Mouse (Mus musculus): ENCODE results near the gene St7. TPM values are rescaled to one million over a fixed set of nuclear protein-coding genes. Genes with fewer than 3 reads are reported as not detected.

The St7 gene
- polyA plus RNA-seq, 1 experiment from 2014 or later = 22.4 TPM

GRCm38 (mm10) chr6:17784523-17784922 is 91.8 kb downstream of the St7 start:
- H3K27me3 ChIP-seq (ENCODE audit: control insufficient read depth, insufficient read depth, low read length) = no peaks in the 10 kb centered on the region
- H3K9ac ChIP-seq (ENCODE audit: low read depth, low read length) = no peak overlapping the region
- WGBS = 86% methylated on average over 5 of the region's 5 CpGs
- no peak overlapping the region for H3K4me2 ChIP-seq (replicated peaks; ENCODE audit: low read depth, low read length)
- no peaks in the 10 kb centered on the region for H3K36me3 ChIP-seq (ENCODE audit: control insufficient read depth, insufficient read depth, low read length)
- no peak overlapping the region for H3K27ac ChIP-seq (ENCODE audit: low read depth, low read length)
- no peak for ATAC-seq (ENCODE audit: low FRiP score, low TSS enrichment)
- no peaks in the 10 kb centered on the region for H3K9me3 ChIP-seq (ENCODE audit: control insufficient read depth, low read length)
- no peaks in the 10 kb centered on the region for H3K4me1 ChIP-seq (ENCODE audit: control insufficient read depth, insufficient read depth, low read length)
- H3K4me3 ChIP-seq (ENCODE audit: low read length) = no peak overlapping the region

GRCm38 (mm10) chr6:17785248-17785647 is 92.5 kb downstream of the St7 start:
- no peaks in the 10 kb centered on the region for H3K27me3 ChIP-seq (ENCODE audit: control insufficient read depth, insufficient read depth, low read length)
- no peak overlapping the region for H3K4me3 ChIP-seq (ENCODE audit: low read length)
- H3K27ac ChIP-seq (ENCODE audit: low read depth, low read length) = no peak overlapping the region
- no peak for ATAC-seq (ENCODE audit: low FRiP score, low TSS enrichment)
- H3K36me3 ChIP-seq (ENCODE audit: control insufficient read depth, insufficient read depth, low read length) = no peaks in the 10 kb centered on the region
- no peaks in the 10 kb centered on the region for H3K9me3 ChIP-seq (ENCODE audit: control insufficient read depth, low read length)
- no peaks in the 10 kb centered on the region for H3K4me1 ChIP-seq (ENCODE audit: control insufficient read depth, insufficient read depth, low read length)
- H3K4me2 ChIP-seq (replicated peaks; ENCODE audit: low read depth, low read length) = no peak overlapping the region
- H3K9ac ChIP-seq (ENCODE audit: low read depth, low read length) = no peak overlapping the region
- WGBS = 70% methylated on average over 2 of the region's 2 CpGs

GRCm38 (mm10) chr6:17787810-17788209 is 95.1 kb downstream of the St7 start:
- Histone ChIP-seq H3K4me3 (ENCODE audit: low read length) (no peak overlapping the region), H3K9me3 (ENCODE audit: control insufficient read depth, low read length) (no peaks in the 10 kb centered on the region), H3K36me3 (ENCODE audit: control insufficient read depth, insufficient read depth, low read length) (no peaks in the 10 kb centered on the region), H3K27me3 (ENCODE audit: control insufficient read depth, insufficient read depth, low read length) (no peaks in the 10 kb centered on the region), H3K4me1 (ENCODE audit: control insufficient read depth, insufficient read depth, low read length) (no peaks in the 10 kb centered on the region), H3K9ac (ENCODE audit: low read depth, low read length) (no peak overlapping the region), H3K4me2 (replicated peaks; ENCODE audit: low read depth, low read length) (no peak overlapping the region), H3K27ac (ENCODE audit: low read depth, low read length) (no peak overlapping the region)
- ATAC-seq (ENCODE audit: low FRiP score, low TSS enrichment) = no peak
- 95% methylated on average over 1 of the region's 1 CpGs for WGBS

GRCm38 (mm10) chr6:17790251-17790650 is 97.5 kb downstream of the St7 start:
- ATAC-seq (ENCODE audit: low FRiP score, low TSS enrichment) = no peak
- Histone ChIP-seq H3K4me3 (ENCODE audit: low read length) (no peak overlapping the region), H3K27ac (ENCODE audit: low read depth, low read length) (no peak overlapping the region), H3K36me3 (ENCODE audit: control insufficient read depth, insufficient read depth, low read length) (no peaks in the 10 kb centered on the region), H3K4me2 (replicated peaks; ENCODE audit: low read depth, low read length) (no peak overlapping the region), H3K4me1 (ENCODE audit: control insufficient read depth, insufficient read depth, low read length) (no peaks in the 10 kb centered on the region), H3K9me3 (ENCODE audit: control insufficient read depth, low read length) (no peaks in the 10 kb centered on the region), H3K9ac (ENCODE audit: low read depth, low read length) (no peak overlapping the region), H3K27me3 (ENCODE audit: control insufficient read depth, insufficient read depth, low read length) (no peaks in the 10 kb centered on the region)
- 78% methylated on average over 1 of the region's 1 CpGs for WGBS

GRCm38 (mm10) chr6:17793471-17793870 is 100.7 kb downstream of the St7 start:
- Histone ChIP-seq H3K27me3 (ENCODE audit: control insufficient read depth, insufficient read depth, low read length) (no peaks in the 10 kb centered on the region), H3K36me3 (ENCODE audit: control insufficient read depth, insufficient read depth, low read length) (no peaks in the 10 kb centered on the region), H3K9me3 (ENCODE audit: control insufficient read depth, low read length) (no peaks in the 10 kb centered on the region), H3K27ac (ENCODE audit: low read depth, low read length) (no peak overlapping the region), H3K9ac (ENCODE audit: low read depth, low read length) (no peak overlapping the region), H3K4me1 (ENCODE audit: control insufficient read depth, insufficient read depth, low read length) (no peaks in the 10 kb centered on the region), H3K4me3 (ENCODE audit: low read length) (no peak overlapping the region), H3K4me2 (replicated peaks; ENCODE audit: low read depth, low read length) (no peak overlapping the region)
- 88% methylated on average over 3 of the region's 3 CpGs for WGBS
- ATAC-seq (ENCODE audit: low FRiP score, low TSS enrichment) = no peak

- Histone ChIP-seq H3K9ac (ENCODE audit: low read depth, low read length) (no peak overlapping the region), H3K27ac (ENCODE audit: low read depth, low read length) (no peak overlapping the region), H3K4me2 (replicated peaks; ENCODE audit: low read depth, low read length) (no peak overlapping the region), H3K4me3 (ENCODE audit: low read length) (no peak overlapping the region), H3K27me3 (ENCODE audit: control insufficient read depth, insufficient read depth, low read length) (no peaks in the 10 kb centered on the region), H3K36me3 (ENCODE audit: control insufficient read depth, insufficient read depth, low read length) (no peaks in the 10 kb centered on the region), H3K4me1 (ENCODE audit: control insufficient read depth, insufficient read depth, low read length) (no peaks in the 10 kb centered on the region), H3K9me3 (ENCODE audit: control insufficient read depth, low read length) (no peaks in the 10 kb centered on the region)
- WGBS = 92% methylated on average over 5 of the region's 5 CpGs
- ATAC-seq (ENCODE audit: low FRiP score, low TSS enrichment) = no peak
Observed at GRCm38 (mm10) chr6:17797271-17797713, 104.6 kb downstream of the St7 start.

GRCm38 (mm10) chr6:17800694-17801093 is 108.0 kb downstream of the St7 start:
- Histone ChIP-seq H3K27ac (ENCODE audit: low read depth, low read length) (no peak overlapping the region), H3K36me3 (ENCODE audit: control insufficient read depth, insufficient read depth, low read length) (no peaks in the 10 kb centered on the region), H3K4me3 (ENCODE audit: low read length) (no peak overlapping the region), H3K9ac (ENCODE audit: low read depth, low read length) (no peak overlapping the region), H3K9me3 (ENCODE audit: control insufficient read depth, low read length) (no peaks in the 10 kb centered on the region), H3K4me1 (ENCODE audit: control insufficient read depth, insufficient read depth, low read length) (no peaks in the 10 kb centered on the region), H3K4me2 (replicated peaks; ENCODE audit: low read depth, low read length) (no peak overlapping the region), H3K27me3 (ENCODE audit: control insufficient read depth, insufficient read depth, low read length) (no peaks in the 10 kb centered on the region)
- 75% methylated on average over 5 of the region's 5 CpGs for WGBS
- ATAC-seq (ENCODE audit: low FRiP score, low TSS enrichment) = no peak

- no peak for ATAC-seq (ENCODE audit: low FRiP score, low TSS enrichment)
- Histone ChIP-seq H3K9ac (ENCODE audit: low read depth, low read length) (no peak overlapping the region), H3K9me3 (ENCODE audit: control insufficient read depth, low read length) (no peaks in the 10 kb centered on the region), H3K4me3 (ENCODE audit: low read length) (no peak overlapping the region), H3K4me2 (replicated peaks; ENCODE audit: low read depth, low read length) (no peak overlapping the region), H3K36me3 (ENCODE audit: control insufficient read depth, insufficient read depth, low read length) (no peaks in the 10 kb centered on the region), H3K27ac (ENCODE audit: low read depth, low read length) (no peak overlapping the region), H3K27me3 (ENCODE audit: control insufficient read depth, insufficient read depth, low read length) (no peaks in the 10 kb centered on the region), H3K4me1 (ENCODE audit: control insufficient read depth, insufficient read depth, low read length) (peaks cover 8% of the 10 kb centered on the region)
- 79% methylated on average over 3 of the region's 3 CpGs for WGBS
Observed at GRCm38 (mm10) chr6:17804468-17804867, 111.7 kb downstream of the St7 start.

GRCm38 (mm10) chr6:17806569-17806968 is 113.8 kb downstream of the St7 start:
- Histone ChIP-seq H3K27ac (ENCODE audit: low read depth, low read length) (no peak overlapping the region), H3K27me3 (ENCODE audit: control insufficient read depth, insufficient read depth, low read length) (no peaks in the 10 kb centered on the region), H3K36me3 (ENCODE audit: control insufficient read depth, insufficient read depth, low read length) (no peaks in the 10 kb centered on the region), H3K4me3 (ENCODE audit: low read length) (no peak overlapping the region), H3K4me2 (replicated peaks; ENCODE audit: low read depth, low read length) (no peak overlapping the region), H3K9ac (ENCODE audit: low read depth, low read length) (no peak overlapping the region), H3K9me3 (ENCODE audit: control insufficient read depth, low read length) (no peaks in the 10 kb centered on the region), H3K4me1 (ENCODE audit: control insufficient read depth, insufficient read depth, low read length) (peaks cover 8% of the 10 kb centered on the region)
- 12% methylated on average over 4 of the region's 4 CpGs for WGBS
- ATAC-seq (ENCODE audit: low FRiP score, low TSS enrichment) = peak; percentile 57; the same call in 1 of the 2 replicates
